Comparison of ENCODE assay signal across 9 mouse cellular contexts in the genomic region with DNA sequence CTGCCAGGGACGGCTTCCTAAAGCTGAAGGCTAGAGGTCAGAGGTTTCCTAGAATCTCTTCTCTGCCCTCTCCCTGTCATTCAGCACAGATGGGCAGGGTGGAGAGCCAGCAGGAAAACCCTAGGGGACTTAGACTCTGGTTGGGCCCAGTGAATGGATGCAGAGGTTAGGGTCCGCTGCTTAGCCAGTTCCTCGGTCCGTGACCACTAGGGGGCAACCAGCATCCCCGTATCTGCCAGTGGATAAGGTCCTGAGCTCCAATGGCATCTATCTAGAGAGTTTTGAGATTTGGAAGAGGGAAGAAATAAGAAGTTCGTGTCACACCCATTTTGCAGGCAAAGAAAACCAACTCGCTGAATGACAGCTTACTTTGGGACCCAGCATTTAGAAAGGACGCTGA.
DNase-seq lines count a peak whose midpoint lies in the region; ATAC-seq and TF ChIP-seq lines count a peak whose summit lies in the region.
"Had no signal": no experiment of that assay in that cellular context is flagged by ENCODE, and none has a peak within 500 bp of the region (broad histone marks: within the 10 kb centered on the region; RNA-seq: fewer than 3 reads in every experiment).

No protein-coding gene starts in this region.

- H3K27me3 ChIP-seq in heart, adult 2 months (ENCODE audit: control insufficient read depth, insufficient read depth, low read length) = no peaks in the 10 kb centered on the region
- peaks cover 11% of the 10 kb centered on the region; the same call in 1 of the 2 replicates for H3K27me3 ChIP-seq in heart, embryonic 10.5 days (ENCODE audit: insufficient read depth, poor library complexity, severe bottlenecking)
- H3K27me3 ChIP-seq in neural tube, embryonic 13.5 days = no peaks in the 10 kb centered on the region

- no peaks in the 10 kb centered on the region for H3K79me2 ChIP-seq in heart, adult 2 months (replicated peaks; ENCODE audit: control insufficient read depth, insufficient read depth, low read length)

- H3K9me3 ChIP-seq in heart, embryonic 10.5 days = peaks cover 7% of the 10 kb centered on the region; the same call in 1 of the 2 replicates
- H3K9me3 ChIP-seq in neural tube, embryonic 13.5 days = peaks cover 4% of the 10 kb centered on the region; the same call in 1 of the 2 replicates

- no peak for TF ChIP-seq POLR2A in heart, adult 2 months (IDR thresholded peaks at IDR 0.05; ENCODE audit: insufficient read depth, low read depth, low read length)

- H3K36me3 ChIP-seq in heart, adult 2 months (ENCODE audit: control insufficient read depth, insufficient read depth, low read length) = no peaks in the 10 kb centered on the region
- no peaks in the 10 kb centered on the region for H3K36me3 ChIP-seq in heart, embryonic 10.5 days
- no peaks in the 10 kb centered on the region for H3K36me3 ChIP-seq in neural tube, embryonic 13.5 days

- 0 out of 2 replicates have a peak, but pooled peaks have one; percentile 13 for TF ChIP-seq EP300 in heart, adult 2 months (IDR thresholded peaks at IDR 0.05; ENCODE audit: insufficient read depth, low read depth, low read length)

- no peaks in the 10 kb centered on the region for H3K4me1 ChIP-seq in heart, adult 2 months (ENCODE audit: control insufficient read depth, insufficient read depth, low read length)
- H3K4me1 ChIP-seq in heart, embryonic 10.5 days = no peaks in the 10 kb centered on the region
- peaks cover 44% of the 10 kb centered on the region for H3K4me1 ChIP-seq in neural tube, embryonic 13.5 days (replicated peaks)

- no peak overlapping the region for H3K9ac ChIP-seq in heart, adult 2 months (ENCODE audit: low read depth, low read length)
- no peak overlapping the region for H3K9ac ChIP-seq in neural tube, embryonic 13.5 days

- peak; percentile 44 to 64 for DNase-seq in heart, adult 2 months
- DNase-seq in heart, embryonic 10.5 days (ENCODE audit: low spot score) = no peak
- peak; percentile 80 for DNase-seq in NIH3T3 (ENCODE audit: low read depth)
- peak; percentile 30 for DNase-seq in cerebellum, adult 9-11 months
- DNase-seq in heart, postnatal 10 days = peak; percentile 58 to 73
- DNase-seq in left cerebral cortex, postnatal 14 days (ENCODE audit: low spot score in 2 of 2) = peak; percentile 39 to 67
- peak; percentile 56 for DNase-seq in thymus, postnatal 4 days

- 0 out of 2 replicates have a peak, but pooled peaks have one; percentile 57 for ATAC-seq in neural tube, embryonic 13.5 days (ENCODE audit: low read depth)

- TF ChIP-seq CTCF in heart, adult 2 months (IDR thresholded peaks at IDR 0.05) = peak; percentile 87

- no peak overlapping the region for H3K4me3 ChIP-seq in heart, adult 2 months
- no peak overlapping the region for H3K4me3 ChIP-seq in heart, embryonic 10.5 days
- H3K4me3 ChIP-seq in neural tube, embryonic 13.5 days = no peak overlapping the region
- H3K4me3 ChIP-seq: myocyte had no signal

- no peak overlapping the region for H3K27ac ChIP-seq in heart, adult 2 months
- no peak overlapping the region for H3K27ac ChIP-seq in heart, embryonic 10.5 days
- peak overlapping the region; percentile 49; the same call in 1 of the 2 replicates for H3K27ac ChIP-seq in neural tube, embryonic 13.5 days (replicated peaks)

- WGBS in heart, adult 2 months = 18% methylated on average over 8 of the region's 8 CpGs
- 16% methylated on average over 8 of the region's 8 CpGs for WGBS in heart, embryonic 10.5 days
- WGBS in neural tube, embryonic 13.5 days = 12% methylated on average over 8 of the region's 8 CpGs

- intact Hi-C loops in heart, adult 2 months (cut with DNase I) = loop anchor here (1.0 to 5.0 kb wide), 3 partner anchors 29 to 244 kb away; no protein-coding TSS in a partner anchor
- intact Hi-C loops in heart, postnatal 10 days (cut with DNase I) = loop anchor here (2.0 to 5.0 kb wide), 2 partner anchors 147 to 243 kb away; no protein-coding TSS in a partner anchor
- intact Hi-C loops in left cerebral cortex, postnatal 14 days (cut with DNase I) = loop anchor here (10.0 kb wide), 1 partner anchor 245 kb away; no protein-coding TSS in a partner anchor

- no peak overlapping the region for H3K4me2 ChIP-seq in neural tube, embryonic 13.5 days
